Comparison of ENCODE assay signal across 13 mouse cellular contexts in the genomic region with DNA sequence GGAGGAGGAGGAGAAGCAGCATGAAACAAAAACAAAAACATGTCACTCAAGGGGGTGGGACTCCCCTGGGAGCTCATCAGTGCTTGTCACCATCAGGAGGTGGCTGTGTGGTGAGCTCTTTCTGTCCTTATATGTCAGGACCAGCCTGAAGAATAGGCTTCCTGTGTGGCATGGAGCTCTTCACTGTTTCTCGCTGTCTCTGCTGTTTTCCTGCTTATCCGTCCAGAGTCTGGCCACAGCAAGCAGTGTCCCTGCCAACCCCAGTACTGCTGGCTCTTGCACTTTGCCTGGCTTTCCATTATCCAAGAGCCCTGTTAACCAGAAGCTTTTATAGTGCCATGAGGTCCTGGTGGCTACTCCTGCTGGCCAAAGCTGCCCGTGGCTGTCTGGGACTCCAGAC.
DNase-seq lines count a peak whose midpoint lies in the region; ATAC-seq lines count a peak whose summit lies in the region.
"Had no signal": no experiment of that assay in that cellular context is flagged by ENCODE, and none has a peak within 500 bp of the region (broad histone marks: within the 10 kb centered on the region; RNA-seq: fewer than 3 reads in every experiment).

No protein-coding gene starts in this region.

- H3K9me3 ChIP-seq in intestine, embryonic 15.5 days, result no peaks in the 10 kb centered on the region
- H3K9me3 ChIP-seq: embryonic facial prominence, embryonic 12.5 days had no signal

- H3K9ac ChIP-seq in intestine, embryonic 15.5 days, result no peak overlapping the region
- H3K9ac ChIP-seq: embryonic facial prominence, embryonic 12.5 days; lung, embryonic 14.5 days had no signal

- H3K4me1 ChIP-seq in intestine, embryonic 15.5 days (replicated peaks), result 0 out of 2 replicates have a peak, but pooled peaks cover 2% of the 10 kb centered on the region

- ATAC-seq in intestine, embryonic 15.5 days, result no peak

- no peak overlapping the region for H3K4me3 ChIP-seq in intestine, embryonic 15.5 days (replicated peaks)
- H3K4me3 ChIP-seq: embryonic facial prominence, embryonic 12.5 days had no signal

- no peaks in the 10 kb centered on the region for H3K36me3 ChIP-seq in intestine, embryonic 15.5 days
- H3K36me3 ChIP-seq: embryonic facial prominence, embryonic 12.5 days had no signal

- peak; percentile 15 for DNase-seq in gastrocnemius, postnatal 25 days
- DNase-seq in gastrocnemius, postnatal 10 days, result no peak
- DNase-seq in kidney, adult 18-20 months, result peak; percentile 22
- DNase-seq in kidney, postnatal 4 days, result no peak
- DNase-seq in cerebellum, adult 9-11 months, result peak; percentile 47
- peak; percentile 33 for DNase-seq in kidney, postnatal 14 days
- DNase-seq: heart, postnatal 4 days; liver; lung, embryonic 14.5 days; right cerebral cortex, postnatal 4 days; thymus, adult 18-20 months had no signal

- 42% methylated on average over 3 of the region's 3 CpGs for WGBS in intestine, embryonic 15.5 days

- H3K27ac ChIP-seq in intestine, embryonic 15.5 days, result no peak overlapping the region
- H3K27ac ChIP-seq: embryonic facial prominence, embryonic 12.5 days had no signal

- H3K27me3 ChIP-seq in intestine, embryonic 15.5 days (replicated peaks), result no peaks in the 10 kb centered on the region

- H3K4me2 ChIP-seq in intestine, embryonic 15.5 days (replicated peaks), result no peak overlapping the region
- H3K4me2 ChIP-seq: embryonic facial prominence, embryonic 12.5 days; lung, embryonic 14.5 days had no signal

Comparison
In these comparisons a context has a peak if more than half of its experiments do, and no peak if none do; other contexts are left out.
1. DNase-seq: peak in gastrocnemius, postnatal 25 days (single experiment), kidney, adult 18-20 months (single experiment), cerebellum, adult 9-11 months (single experiment) and kidney, postnatal 14 days (single experiment); none in gastrocnemius, postnatal 10 days (single experiment) and kidney, postnatal 4 days (0 of 2).